Mouse (Mus musculus) E14TG2a.4 (cell line): Measurements from ENCODE around the gene Plpp7.

Source experiments
- CTCF ChIP-seq: conservative IDR thresholded peaks from 2 replicates; pipeline ENCODE4 v1.5.1; 2014; ENCODE audit warnings: low read length
- POU5F1 ChIP-seq: IDR thresholded peaks from 2 replicates; pipeline ENCODE4 v1.6.1; 2014; ENCODE audit warnings: low read length, borderline replicate concordance

DNA sequence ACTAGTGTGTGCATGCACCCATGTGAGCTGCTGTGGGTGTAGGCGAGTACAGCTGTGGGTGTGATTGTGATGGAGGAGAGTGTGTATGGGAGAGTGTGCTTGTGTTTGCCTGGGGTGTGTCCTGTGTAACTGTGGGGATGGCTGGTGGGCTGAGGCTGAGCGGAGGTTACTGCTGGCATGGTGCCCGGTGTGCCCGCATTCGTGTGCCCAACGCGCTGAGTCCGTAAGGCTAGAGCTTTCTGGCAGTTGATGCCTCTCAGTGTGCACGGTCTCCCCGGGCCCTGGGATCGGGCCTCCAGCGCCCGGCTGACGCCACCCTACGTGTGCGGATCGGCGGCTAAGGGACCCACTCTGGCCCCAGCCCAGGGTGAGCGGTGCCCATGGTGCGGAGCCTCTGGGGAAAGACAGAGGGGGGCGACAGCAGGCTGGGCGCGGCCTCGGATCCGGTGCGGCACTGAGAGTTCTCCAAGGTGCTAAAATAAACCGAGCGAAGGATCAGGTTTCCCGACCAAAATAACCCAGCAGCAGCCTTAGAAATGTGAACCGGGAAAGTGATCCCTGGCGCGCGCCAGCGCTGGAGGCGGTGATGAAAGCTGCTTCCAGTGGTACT lies 6.9 kb upstream of the Plpp7 start:
- TF ChIP-seq CTCF: no peak
- no peak for TF ChIP-seq POU5F1
